Mouse (Mus musculus): ENCODE data around the gene Mrgpra3.

The Mrgpra3 gene

DNA sequence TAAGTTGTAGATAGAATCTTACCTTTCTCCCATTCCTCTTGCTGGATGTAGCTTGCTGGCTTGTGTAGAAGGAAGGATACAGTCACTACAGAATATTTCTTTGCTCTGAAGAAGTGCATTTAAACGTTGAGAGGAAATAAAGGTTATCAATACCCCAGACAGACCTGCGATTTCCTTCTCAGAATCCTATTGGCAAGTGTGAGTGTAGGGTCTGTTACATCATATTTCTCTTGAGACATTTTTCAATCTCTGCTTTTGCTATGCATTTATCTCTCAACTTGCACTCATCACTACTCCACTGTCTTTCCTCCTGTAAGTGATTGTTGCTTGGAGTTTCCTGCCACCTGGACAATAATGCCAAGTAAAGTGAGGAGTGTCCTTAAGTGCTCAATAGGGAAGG is at the start of gene Mrgpra3:
TSS of gene Mrgpra3 (minus strand) at position 101 of the 400 bp plus-strand sequence.
- DNase-seq (ENCODE audit: low spot score in 2 of 2): no peak

Measured in frontal cortex, postnatal 10 days (tissue).